Mouse (Mus musculus) C2C12 (cell line): ENCODE data around the gene Zfp335. TPM values are rescaled to one million over a fixed set of nuclear protein-coding genes. Genes with fewer than 3 reads are reported as not detected.
"Not testable (repeated sequence)": the region's sequence is repeated elsewhere in the genome, so short reads cannot be mapped to it uniquely, and the experiment has no call there.

Source experiments
- H3K27me3 ChIP-seq: one replicate; pipeline ENCODE4 v1.6.1; 2011; ENCODE audit not compliant: control insufficient read depth, insufficient read depth, insufficient read length
- H3K36me3 ChIP-seq: one replicate; pipeline ENCODE4 v1.6.1; 2011; ENCODE audit not compliant: control insufficient read depth, insufficient read depth
- H3K4me3 ChIP-seq: one replicate; pipeline ENCODE4 v1.5.1; 2011; ENCODE audit warnings: mild to moderate bottlenecking, control low read depth; ENCODE audit not compliant: poor library complexity, insufficient read depth, severe bottlenecking
- H3K79me2 ChIP-seq: one replicate; pipeline ENCODE4 v1.6.1; 2011; ENCODE audit not compliant: control insufficient read depth, insufficient read depth
- H3K79me3 ChIP-seq: one replicate; pipeline ENCODE4 v1.6.1; 2011; ENCODE audit warnings: low read depth, control low read depth
- H3ac ChIP-seq: one replicate; pipeline ENCODE3; 2011; ENCODE audit warnings: low read depth; ENCODE audit not compliant: control insufficient read depth, insufficient read length
- CEBPB ChIP-seq: IDR thresholded peaks from one replicate; pipeline ENCODE4 v1.6.1; 2011; ENCODE audit warnings: low read depth, mild to moderate bottlenecking, control low read depth, moderate library complexity
- CTCF ChIP-seq: IDR thresholded peaks from one replicate; pipeline ENCODE4 v1.5.1; 2011; ENCODE audit not compliant: control insufficient read depth, insufficient read depth, insufficient read length
- FOSL1 ChIP-seq: IDR thresholded peaks from one replicate; pipeline ENCODE4 v1.8.0; 2011; ENCODE audit warnings: mild to moderate bottlenecking, low read length; ENCODE audit not compliant: poor library complexity, insufficient read depth, severe bottlenecking
- MAX ChIP-seq: IDR thresholded peaks from one replicate; pipeline ENCODE4 v1.6.1; 2011; ENCODE audit warnings: mild to moderate bottlenecking, control low read depth
- MYOD1 ChIP-seq: IDR thresholded peaks from one replicate; pipeline ENCODE4 v1.6.1; 2011; ENCODE audit warnings: low read depth; ENCODE audit not compliant: control insufficient read depth, insufficient read length
- MYOG ChIP-seq: IDR thresholded peaks from one replicate; pipeline ENCODE4 v1.6.1; 2011; ENCODE audit not compliant: control insufficient read depth, insufficient read length; ENCODE audit errors: extremely low read depth
- USF1 ChIP-seq: IDR thresholded peaks from one replicate; pipeline ENCODE4 v1.6.1; 2011; ENCODE audit warnings: low read depth, mild to moderate bottlenecking, control low read depth, moderate library complexity
- polyA plus RNA-seq: library from polyadenylated mRNA; unstranded; fragments of >200 nt; fragmentation: generic; extraction: Trizol; gene quantifications from one replicate; pipeline ENCODE4 v1.2.1, GENCODE M21; 2012; ENCODE audit warnings: missing spikeins

The Zfp335 gene
- polyA plus RNA-seq, 1 experiment: 11.7 TPM

GRCm38 (mm10) chr2:164871602-164872303, 39.8 kb downstream of the Zfp335 start:
- H3ac ChIP-seq: no peak overlapping the region
- no peaks in the 10 kb centered on the region for H3K79me3 ChIP-seq
- H3K27me3 ChIP-seq: no peaks in the 10 kb centered on the region
- no peaks in the 10 kb centered on the region for H3K36me3 ChIP-seq
- TF ChIP-seq FOSL1: no peak
- TF ChIP-seq MYOG: no peak
- TF ChIP-seq CTCF: no peak
- TF ChIP-seq MYOD1: no peak
- H3K79me2 ChIP-seq: no peaks in the 10 kb centered on the region
- no peak overlapping the region for H3K4me3 ChIP-seq

- Histone ChIP-seq H3K79me2 (no peaks in the 10 kb centered on the region), H3K4me3 (no peak overlapping the region), H3K79me3 (no peaks in the 10 kb centered on the region), H3ac (no peak overlapping the region), H3K27me3 (no peaks in the 10 kb centered on the region), H3K36me3 (no peaks in the 10 kb centered on the region)
- TF ChIP-seq MYOG: no peak
- TF ChIP-seq MAX: no peak
- TF ChIP-seq CTCF: no peak
- TF ChIP-seq USF1: no peak
- TF ChIP-seq MYOD1: no peak
- no peak for TF ChIP-seq FOSL1
- no peak for TF ChIP-seq CEBPB
Measured at GRCm38 (mm10) chr2:164868491-164868890, 43.1 kb downstream of the Zfp335 start.

- Histone ChIP-seq H3ac (no peak overlapping the region), H3K4me3 (no peak overlapping the region), H3K79me3 (no peaks in the 10 kb centered on the region), H3K36me3 (no peaks in the 10 kb centered on the region), H3K79me2 (no peaks in the 10 kb centered on the region), H3K27me3 (no peaks in the 10 kb centered on the region)
- TF ChIP-seq MAX (no peak), CTCF (no peak), CEBPB (no peak), FOSL1 (no peak), MYOG (no peak), MYOD1 (no peak), USF1 (no peak)
Measured at GRCm38 (mm10) chr2:164867566-164867965, 44.0 kb downstream of the Zfp335 start.

DNA sequence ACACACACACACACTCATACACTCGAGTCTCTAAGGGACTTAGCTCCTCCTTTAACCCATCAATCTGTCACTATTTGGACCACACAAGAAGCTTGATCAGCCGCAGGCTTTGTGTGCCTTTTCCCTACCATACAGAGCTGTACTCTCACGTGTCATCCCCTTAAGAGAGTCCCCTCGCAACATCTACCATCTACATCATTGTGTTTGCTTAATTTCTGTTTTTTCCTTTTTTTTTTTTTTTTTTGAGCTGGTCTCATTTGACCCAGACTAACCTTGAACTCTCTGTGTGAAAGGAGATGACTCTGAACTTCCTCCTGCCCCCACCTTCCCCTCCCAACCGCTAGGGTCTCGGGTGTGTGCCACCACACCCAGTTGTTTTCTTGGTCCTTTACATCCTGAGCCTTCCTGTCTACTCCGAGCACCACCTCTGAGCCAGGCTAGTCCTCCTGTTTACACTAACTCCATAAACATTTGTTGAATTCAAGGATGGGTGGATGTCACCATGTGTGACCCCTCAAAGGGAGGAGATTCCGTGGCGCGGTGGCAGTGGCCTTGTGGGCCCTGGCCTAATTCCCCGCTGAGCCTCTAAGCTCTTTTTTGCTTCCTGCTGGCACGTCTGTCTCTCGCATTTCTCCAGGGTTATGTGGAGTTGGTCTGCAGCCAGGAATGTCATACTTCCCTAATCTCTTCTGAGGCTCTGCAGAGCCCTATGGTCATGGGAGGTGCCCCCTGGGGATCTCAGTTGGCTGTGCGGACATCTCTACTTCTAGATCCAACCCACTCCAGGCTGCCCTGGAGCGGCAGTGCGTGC, 44.6 kb downstream of the Zfp335 start:
- Histone ChIP-seq H3ac (no peak overlapping the region), H3K4me3 (no peak overlapping the region), H3K79me3 (no peaks in the 10 kb centered on the region), H3K27me3 (no peaks in the 10 kb centered on the region), H3K36me3 (no peaks in the 10 kb centered on the region), H3K79me2 (no peaks in the 10 kb centered on the region)
- no peak for TF ChIP-seq USF1
- TF ChIP-seq FOSL1: no peak
- TF ChIP-seq MYOD1: no peak
- TF ChIP-seq CEBPB: no peak
- no peak for TF ChIP-seq MAX
- TF ChIP-seq CTCF: no peak
- no peak for TF ChIP-seq MYOG

DNA sequence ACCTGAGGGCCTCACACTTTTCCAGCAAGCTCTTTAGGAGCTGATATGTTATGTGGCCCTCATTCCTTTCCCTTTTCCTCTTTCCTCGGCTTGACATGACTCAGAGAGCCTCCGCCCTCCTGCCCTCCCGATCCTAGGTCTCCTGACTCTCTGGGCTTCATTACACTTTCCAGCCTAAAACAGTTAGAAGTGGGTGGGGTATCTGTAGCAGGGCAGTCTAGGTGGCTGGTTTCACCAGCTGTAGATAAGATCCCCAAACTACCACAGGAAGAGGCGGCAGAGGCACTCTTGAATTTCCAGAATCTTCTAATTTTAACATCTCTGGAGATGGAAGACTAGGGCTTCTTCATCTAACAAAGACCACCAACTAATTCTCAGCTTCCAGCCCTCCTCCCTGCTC, 47.0 kb downstream of the Zfp335 start:
- Histone ChIP-seq H3K27me3 (no peaks in the 10 kb centered on the region), H3K4me3 (no peak overlapping the region), H3ac (no peak overlapping the region), H3K79me2 (no peaks in the 10 kb centered on the region), H3K36me3 (no peaks in the 10 kb centered on the region), H3K79me3 (no peaks in the 10 kb centered on the region)
- no peak for TF ChIP-seq MYOG
- no peak for TF ChIP-seq MAX
- no peak for TF ChIP-seq CTCF
- TF ChIP-seq USF1: no peak
- TF ChIP-seq MYOD1: no peak
- no peak for TF ChIP-seq FOSL1
- no peak for TF ChIP-seq CEBPB

GRCm38 (mm10) chr2:164863411-164863810, 48.1 kb downstream of the Zfp335 start:
- not testable (repeated sequence) for H3K36me3 ChIP-seq, H3K4me3 ChIP-seq, H3K79me2 ChIP-seq, H3K27me3 ChIP-seq, H3K79me3 ChIP-seq, H3ac ChIP-seq
